Mouse (Mus musculus) heart, adult 2 months (tissue): ENCODE measurements around the gene Limd2. TPM values are rescaled to one million over a fixed set of nuclear protein-coding genes. Genes with fewer than 3 reads are reported as not detected.
A peak's percentile ranks its signal among the peaks of the same experiment; 100 is the strongest.

Experiments used
- DNase-seq, 2 experiments: peaks; one replicate each; pipeline ENCODE4 v3.0.0; 2021
- H3K27ac ChIP-seq: fragments of 200-600 bp; 2 replicates; pipeline ENCODE4 v1.8.1; 2022
- H3K27me3 ChIP-seq: fragments of 200-500 bp; 2 replicates; pipeline ENCODE4 v1.6.1; 2012; ENCODE audit warnings: mild to moderate bottlenecking, low read length, inconsistent platforms, mixed read lengths; ENCODE audit not compliant: control insufficient read depth, insufficient read depth
- H3K36me3 ChIP-seq: fragments of 200-500 bp; 2 replicates; pipeline ENCODE4 v1.6.1; 2012; ENCODE audit warnings: low read length, inconsistent platforms; ENCODE audit not compliant: control insufficient read depth, insufficient read depth
- H3K4me1 ChIP-seq: fragments of 200-500 bp; 2 replicates; pipeline ENCODE4 v1.6.1; 2011; ENCODE audit warnings: low read length; ENCODE audit not compliant: control insufficient read depth, insufficient read depth
- H3K4me3 ChIP-seq: fragments of 200-600 bp; 2 replicates; pipeline ENCODE4 v1.8.1; 2022
- H3K79me2 ChIP-seq: fragments of 200-500 bp; replicated peaks from 2 replicates; pipeline ENCODE4 v1.6.1; 2012; ENCODE audit warnings: mild to moderate bottlenecking, inconsistent platforms, low read length, moderate library complexity, mixed read lengths; ENCODE audit not compliant: control insufficient read depth, insufficient read depth
- H3K9ac ChIP-seq: fragments of 200-500 bp; 2 replicates; pipeline ENCODE4 v1.6.1; 2012; ENCODE audit warnings: low read depth, mild to moderate bottlenecking, control low read depth, inconsistent platforms, low read length, mixed read lengths
- CTCF ChIP-seq: fragments of 200-600 bp; IDR thresholded peaks from 2 replicates; pipeline ENCODE4 v1.8.1; 2022; ENCODE audit warnings: antibody characterized with exemption, mild to moderate bottlenecking, moderate library complexity
- EP300 ChIP-seq: fragments of 200-500 bp; IDR thresholded peaks from 2 replicates; pipeline ENCODE4 v1.6.1; 2011; ENCODE audit warnings: low read depth, low read length, control low read depth; ENCODE audit not compliant: insufficient read depth
- POLR2A ChIP-seq: fragments of 200-500 bp; IDR thresholded peaks from 2 replicates; pipeline ENCODE4 v1.6.1; 2011; ENCODE audit warnings: mild to moderate bottlenecking, low read depth, low read length, control low read depth; ENCODE audit not compliant: insufficient read depth
- WGBS: fragments of 180-500 bp; shearing (Covaris S2); methylation state at CpG from one replicate; pipeline ENCODE4 v1.1.7; 2018; 5-methylcytosine and 5-hydroxymethylcytosine counted together
- intact Hi-C: fragments of 180-260 bp; cut with DNase I; formaldehyde crosslinking; loops from one replicate; pipeline ENCODE4 v1.15.1; 2025
- polyA plus RNA-seq: library from polyadenylated mRNA; depleted of rRNA; stranded (reverse); fragments of >200 nt; gene quantifications from 2 replicates; pipeline ENCODE4 v1.2.3, GENCODE M21; 2012
- total RNA-seq, 2 experiments: library from RNA; stranded (reverse); gene quantifications; 2 replicates each; pipeline ENCODE4 v1.2.3; 2021

Gene Limd2
- total and polyA plus RNA-seq, 3 experiments = 3.6 to 11.5 (median 4.7) TPM

DNA sequence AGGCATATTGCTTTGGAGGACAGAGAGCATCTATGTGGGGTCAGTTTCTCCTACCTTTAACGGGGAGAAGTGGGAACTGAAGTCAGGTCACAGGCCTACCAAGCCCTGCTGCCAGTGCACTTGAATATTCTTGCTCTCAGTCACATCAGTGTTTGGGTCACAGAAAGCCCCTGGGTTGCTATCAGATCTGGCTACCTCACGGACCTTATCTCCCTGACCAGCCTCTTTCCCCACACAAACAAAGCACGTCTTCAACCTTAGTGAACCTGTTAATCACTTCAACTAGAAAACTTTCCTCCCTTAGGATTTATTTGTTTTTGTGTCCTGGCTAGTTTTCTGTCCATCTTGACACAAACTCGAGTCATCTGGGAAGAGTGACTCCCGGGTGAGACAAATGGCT is 15.7 kb upstream of the Limd2 start:
- no peaks in the 10 kb centered on the region for H3K79me2 ChIP-seq
- no peaks in the 10 kb centered on the region for H3K27me3 ChIP-seq
- 72% methylated on average over 5 of the region's 5 CpGs for WGBS
- intact Hi-C loops = no loop called here
- no peak overlapping the region for H3K9ac ChIP-seq
- no peak for DNase-seq
- TF ChIP-seq EP300 = no peak
- no peak for TF ChIP-seq CTCF
- TF ChIP-seq POLR2A = no peak
- H3K4me1 ChIP-seq = no peaks in the 10 kb centered on the region; the same call in 1 of the 2 replicates
- H3K36me3 ChIP-seq = no peaks in the 10 kb centered on the region
- no peak overlapping the region for H3K4me3 ChIP-seq
- H3K27ac ChIP-seq = no peak overlapping the region

DNA sequence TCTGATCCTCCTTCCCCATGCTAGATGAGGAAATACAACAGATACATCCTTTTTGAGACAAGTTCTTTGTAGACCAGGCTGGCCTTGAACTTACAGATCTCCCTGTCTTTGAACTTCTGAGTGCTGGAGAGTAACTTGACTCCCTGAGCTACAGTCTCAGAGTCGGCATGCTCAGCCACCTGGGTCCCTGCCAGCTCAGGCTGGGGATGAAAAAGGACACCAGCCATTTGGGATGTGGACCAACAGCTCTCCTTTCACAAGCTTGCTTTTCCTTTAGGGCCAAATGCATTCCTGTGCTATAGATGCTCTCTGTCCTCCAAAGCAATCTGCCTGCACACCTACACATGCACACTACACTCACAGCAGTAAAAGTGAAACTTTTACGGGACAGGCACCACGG is 14.4 kb upstream of the Limd2 start:
- no peaks in the 10 kb centered on the region for H3K27me3 ChIP-seq
- H3K4me3 ChIP-seq = no peak overlapping the region
- H3K4me1 ChIP-seq = no peaks in the 10 kb centered on the region; the same call in 1 of the 2 replicates
- TF ChIP-seq CTCF (no peak), POLR2A (no peak), EP300 (no peak)
- H3K27ac ChIP-seq = no peak overlapping the region
- intact Hi-C loops = no loop called here
- no peak overlapping the region for H3K9ac ChIP-seq
- 54% methylated on average over 3 of the region's 3 CpGs for WGBS
- H3K36me3 ChIP-seq = no peaks in the 10 kb centered on the region
- no peak for DNase-seq
- H3K79me2 ChIP-seq = no peaks in the 10 kb centered on the region

DNA sequence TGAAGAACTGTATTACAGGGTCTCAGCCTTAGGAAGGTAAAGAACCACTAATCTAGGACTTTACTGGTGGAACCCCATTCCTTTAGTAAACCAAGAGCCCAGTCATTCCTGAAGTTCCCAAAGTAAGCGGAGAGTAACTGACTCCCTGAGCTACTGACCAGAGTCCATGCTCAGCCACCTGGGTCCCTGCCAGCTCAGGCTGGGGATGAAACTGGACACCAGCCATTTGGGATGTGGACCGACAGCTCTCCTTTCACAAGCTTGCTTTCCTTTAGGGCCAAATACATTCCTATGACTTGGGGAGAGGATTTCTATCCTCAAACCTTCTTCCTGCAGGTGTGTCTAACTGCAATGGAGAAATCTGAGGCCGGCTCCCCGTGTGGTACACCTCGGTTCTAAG is 13.7 kb upstream of the Limd2 start:
- TF ChIP-seq CTCF (no peak), EP300 (no peak), POLR2A (no peak)
- no peak for DNase-seq
- Histone ChIP-seq H3K4me1 (no peaks in the 10 kb centered on the region; the same call in 1 of the 2 replicates), H3K27ac (no peak overlapping the region), H3K9ac (no peak overlapping the region), H3K36me3 (no peaks in the 10 kb centered on the region), H3K79me2 (no peaks in the 10 kb centered on the region), H3K27me3 (no peaks in the 10 kb centered on the region), H3K4me3 (no peak overlapping the region)
- intact Hi-C loops = no loop called here
- 68% methylated on average over 5 of the region's 5 CpGs for WGBS

DNA sequence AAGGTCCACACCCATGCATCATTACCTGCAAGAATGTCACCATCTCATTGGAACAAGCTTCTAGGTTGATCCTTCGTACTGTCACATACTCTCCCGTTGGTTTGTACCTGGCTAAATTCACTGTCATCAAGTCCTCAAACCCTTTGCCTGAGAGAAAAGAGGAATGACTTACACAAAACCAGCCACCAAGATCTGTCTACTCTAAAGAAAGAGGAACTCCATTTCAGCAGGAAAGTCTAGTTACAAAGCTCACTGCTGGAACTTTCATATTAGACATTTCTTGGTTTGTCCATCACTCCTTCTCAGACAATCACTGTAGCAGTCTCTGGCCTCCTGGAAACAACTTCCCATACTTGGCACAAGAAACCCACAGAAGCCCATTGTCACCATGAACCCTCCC is 12.6 kb upstream of the Limd2 start:
- H3K27ac ChIP-seq = no peak overlapping the region
- no peaks in the 10 kb centered on the region for H3K36me3 ChIP-seq
- H3K27me3 ChIP-seq = no peaks in the 10 kb centered on the region
- no peaks in the 10 kb centered on the region; the same call in 1 of the 2 replicates for H3K4me1 ChIP-seq
- 89% methylated on average over 2 of the region's 2 CpGs for WGBS
- H3K4me3 ChIP-seq = no peak overlapping the region
- TF ChIP-seq CTCF (no peak), EP300 (no peak), POLR2A (no peak)
- intact Hi-C loops = no loop called here
- no peak overlapping the region for H3K9ac ChIP-seq
- no peaks in the 10 kb centered on the region for H3K79me2 ChIP-seq
- DNase-seq = no peak

DNA sequence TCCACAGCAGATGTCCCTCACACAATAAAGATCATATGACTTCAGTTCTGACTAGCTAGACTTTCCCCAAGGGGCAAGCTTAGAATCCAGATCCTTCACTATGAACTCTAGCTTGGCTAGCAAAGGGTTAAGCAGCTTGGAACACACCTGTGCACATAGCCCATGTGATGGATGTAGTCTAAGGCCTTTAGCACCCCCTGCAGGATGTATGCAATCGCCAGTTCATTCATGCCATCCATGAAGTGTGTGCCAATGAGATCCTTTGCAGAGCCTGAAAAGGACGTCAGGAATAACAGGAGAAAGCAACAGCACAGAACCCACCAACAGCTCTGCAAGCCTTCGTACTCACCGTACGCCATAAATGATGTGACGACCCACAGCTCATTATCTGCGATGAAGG is 10.1 kb upstream of the Limd2 start:
- H3K36me3 ChIP-seq = no peaks in the 10 kb centered on the region
- no peak overlapping the region for H3K4me3 ChIP-seq
- DNase-seq = no peak
- no peaks in the 10 kb centered on the region for H3K27me3 ChIP-seq
- 79% methylated on average over 7 of the region's 7 CpGs for WGBS
- no peaks in the 10 kb centered on the region for H3K79me2 ChIP-seq
- no peak overlapping the region for H3K27ac ChIP-seq
- no peak overlapping the region for H3K9ac ChIP-seq
- H3K4me1 ChIP-seq = no peaks in the 10 kb centered on the region; the same call in 1 of the 2 replicates
- intact Hi-C loops = no loop called here
- TF ChIP-seq CTCF (peak; percentile 43), POLR2A (no peak), EP300 (no peak)

DNA sequence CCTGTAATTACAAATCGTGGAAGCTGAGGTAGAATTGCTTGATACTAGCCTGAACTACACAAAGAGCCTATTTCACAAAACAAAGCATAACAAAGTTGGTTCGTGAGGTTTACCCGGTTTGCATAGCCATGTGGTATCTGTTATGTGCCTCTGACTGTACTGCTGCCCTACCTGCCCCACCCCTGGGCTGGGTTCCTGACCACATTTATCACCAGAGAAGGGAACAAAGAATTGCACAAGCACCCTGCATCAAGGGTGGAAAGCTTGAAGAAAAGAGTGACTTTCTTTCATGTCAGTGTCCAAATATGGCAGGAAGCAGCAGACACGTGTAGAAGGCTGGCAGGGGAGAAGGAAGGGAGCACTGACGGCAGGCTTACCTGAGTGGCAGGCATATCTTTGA is 6.8 kb upstream of the Limd2 start:
- H3K36me3 ChIP-seq = no peaks in the 10 kb centered on the region
- 75% methylated on average over 5 of the region's 5 CpGs for WGBS
- no peak for DNase-seq
- no peaks in the 10 kb centered on the region for H3K79me2 ChIP-seq
- no peak overlapping the region for H3K9ac ChIP-seq
- no peak for TF ChIP-seq EP300
- no peak for TF ChIP-seq POLR2A
- TF ChIP-seq CTCF = no peak
- H3K27ac ChIP-seq = no peak overlapping the region
- H3K4me1 ChIP-seq = peaks cover 6% of the 10 kb centered on the region
- no peak overlapping the region for H3K4me3 ChIP-seq
- intact Hi-C loops = no loop called here
- no peaks in the 10 kb centered on the region for H3K27me3 ChIP-seq
